Mouse (Mus musculus): Measurements from ENCODE around the gene Slc37a4. TPM values are rescaled to one million over a fixed set of nuclear protein-coding genes. Genes with fewer than 3 reads are reported as not detected.

Gene Slc37a4
- 18.8 to 19.9 TPM (median 19.6 TPM) in 4 replicates for total RNA-seq (2023; ENCODE audit: inconsistent age)

GRCm38 (mm10) chr9:44396684-44397411, at the start of gene Slc37a4:
Gene Slc37a4, plus strand, starts transcription at chr9:44396852.

GRCm38 (mm10) chr9:44361190-44361917, 35.3 kb upstream of the Slc37a4 start, which contains the start of gene Vps11:
Gene Vps11, minus strand, starts transcription at chr9:44361670.

GRCm38 (mm10) chr9:44379054-44379834, 17.4 kb upstream of the Slc37a4 start, which contains the start of gene Hyou1:
Gene Hyou1, plus strand, starts transcription at chr9:44379490.

GRCm38 (mm10) chr9:44406906-44407751, 10.5 kb downstream of the Slc37a4 start, which contains the start of the genes Rps25 and Trappc4:
Gene Rps25, plus strand, starts transcription at chr9:44407139.
Gene Trappc4, minus strand, starts transcription at chr9:44407600.

GRCm38 (mm10) chr9:44418519-44419385, 22.1 kb downstream of the Slc37a4 start, which contains the start of gene Ccdc84:
Gene Ccdc84, minus strand, starts transcription at chr9:44418569.

GRCm38 (mm10) chr9:44440961-44441360, 44.3 kb downstream of the Slc37a4 start, which contains the start of gene Foxr1:
Gene Foxr1, minus strand, starts transcription at chr9:44441136.

Other genes starting within 250 kb of the Slc37a4 start
- 130 to 138 TPM (median 133 TPM) in 4 replicates for gene Cbl, start 162.8 kb upstream of the Slc37a4 start, total RNA-seq (2023; ENCODE audit: inconsistent age)
- not detected in 4 replicates for gene Ccdc153, start 156.2 kb upstream of the Slc37a4 start, total RNA-seq (2023; ENCODE audit: inconsistent age)
- 0.22 to 0.26 TPM in 2 of 4 replicates, not detected in the others for gene Pdzd3, start 145.4 kb upstream of the Slc37a4 start, total RNA-seq (2023; ENCODE audit: inconsistent age)
- gene Nlrx1, start 128.3 kb upstream of the Slc37a4 start, total RNA-seq (2023; ENCODE audit: inconsistent age), result 5.2 to 8.8 TPM (median 6.3 TPM) in 4 replicates
- not detected in 4 replicates for gene Abcg4, start 108.2 kb upstream of the Slc37a4 start, total RNA-seq (2023; ENCODE audit: inconsistent age)
- 53.5 to 73.3 TPM (median 58.7 TPM) in 4 replicates for gene Hinfp, start 91.2 kb upstream of the Slc37a4 start, total RNA-seq (2023; ENCODE audit: inconsistent age)
- gene C2cd2l, start 76.6 kb upstream of the Slc37a4 start, total RNA-seq (2023; ENCODE audit: inconsistent age), result 13.1 to 19.2 TPM (median 17.3 TPM) in 4 replicates
- 8.3 to 12.1 TPM (median 9.3 TPM) in 4 replicates for gene Dpagt1, start 70.8 kb upstream of the Slc37a4 start, total RNA-seq (2023; ENCODE audit: inconsistent age)
- gene H2afx, start 62.2 kb upstream of the Slc37a4 start, total RNA-seq (2023; ENCODE audit: inconsistent age), result 41.9 to 44.6 TPM (median 42.6 TPM) in 4 replicates
- 15.8 to 19.8 TPM (median 18.8 TPM) in 4 replicates for gene Hmbs, start 52.6 kb upstream of the Slc37a4 start, total RNA-seq (2023; ENCODE audit: inconsistent age)
- gene Vps11, start 35.2 kb upstream of the Slc37a4 start, total RNA-seq (2023; ENCODE audit: inconsistent age), result 61.3 to 72.7 TPM (median 65.5 TPM) in 4 replicates
- 83.2 to 119 TPM (median 87.9 TPM) in 4 replicates for gene Hyou1, start 17.4 kb upstream of the Slc37a4 start, total RNA-seq (2023; ENCODE audit: inconsistent age)
- 2,496 to 2,635 TPM (median 2,511 TPM) in 4 replicates for gene Rps25, start 10.3 kb downstream of the Slc37a4 start, total RNA-seq (2023; ENCODE audit: inconsistent age)
- gene Trappc4, start 10.7 kb downstream of the Slc37a4 start, total RNA-seq (2023; ENCODE audit: inconsistent age), result 52.2 to 70.7 TPM (median 57.2 TPM) in 4 replicates
- 37.6 to 54.1 TPM (median 41.4 TPM) in 4 replicates for gene Ccdc84, start 21.7 kb downstream of the Slc37a4 start, total RNA-seq (2023; ENCODE audit: inconsistent age)
- 0.27 TPM in 1 of 4 replicates, not detected in the others for gene Foxr1, start 44.3 kb downstream of the Slc37a4 start, total RNA-seq (2023; ENCODE audit: inconsistent age)
- not detected in 4 replicates for gene Upk2, start 58.1 kb downstream of the Slc37a4 start, total RNA-seq (2023; ENCODE audit: inconsistent age)
- 88.8 to 97.2 TPM (median 89.9 TPM) in 4 replicates for gene Bcl9l, start 86.0 kb downstream of the Slc37a4 start, total RNA-seq (2023; ENCODE audit: inconsistent age)
- gene Cxcr5, start 165.0 kb downstream of the Slc37a4 start, total RNA-seq (2023; ENCODE audit: inconsistent age), result 281 to 310 TPM (median 298 TPM) in 4 replicates
- 282 to 309 TPM (median 299 TPM) in 4 replicates for gene Ddx6, start 208.0 kb downstream of the Slc37a4 start, total RNA-seq (2023; ENCODE audit: inconsistent age)